Comparison of ENCODE assay signal across 10 mouse cellular contexts in the genomic region with DNA sequence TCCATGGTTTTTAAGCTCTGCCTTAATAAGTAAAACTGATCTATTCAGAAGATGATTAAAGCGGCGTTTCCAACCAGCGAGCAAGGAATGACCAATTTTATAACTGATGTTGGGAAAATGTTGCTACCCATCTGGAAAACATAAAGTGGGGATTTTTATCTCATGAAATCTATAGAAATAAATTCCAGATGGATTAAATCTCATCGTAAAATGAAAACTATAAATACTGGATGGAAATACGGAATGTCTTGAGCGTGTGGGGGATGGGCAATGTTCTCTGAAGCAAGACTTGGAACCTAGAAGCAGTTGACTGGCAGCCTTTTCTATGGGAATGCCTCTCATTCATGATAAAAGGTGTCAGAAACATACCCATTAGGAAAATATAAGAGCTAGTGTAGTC.
"Had no signal": no experiment of that assay in that cellular context is flagged by ENCODE, and none has a peak within 500 bp of the region (broad histone marks: within the 10 kb centered on the region; RNA-seq: fewer than 3 reads in every experiment).

No protein-coding gene starts in this region.

- H3K9ac ChIP-seq: liver, embryonic 13.5 days; lung, embryonic 14.5 days had no signal

- H3K36me3 ChIP-seq: liver, embryonic 13.5 days had no signal

- H3K9me3 ChIP-seq: liver, embryonic 13.5 days had no signal

- H3K27me3 ChIP-seq: liver, embryonic 13.5 days had no signal

- DNase-seq: kidney, adult 9 months; kidney, postnatal 14 days; kidney, postnatal 4 days; liver, embryonic 13.5 days; lung, embryonic 14.5 days; midbrain, embryonic 14.5 days; thymus, adult 18-20 months; thymus, postnatal 36 days had no signal

- H3K4me1 ChIP-seq: liver, embryonic 13.5 days had no signal

- H3K27ac ChIP-seq: liver, embryonic 13.5 days had no signal

- H3K4me3 ChIP-seq: liver, embryonic 13.5 days had no signal

- ATAC-seq: lung, postnatal 0 days had no signal

- H3K4me2 ChIP-seq: liver, embryonic 13.5 days; lung, embryonic 14.5 days; midbrain, embryonic 11.5 days had no signal
